Mouse (Mus musculus): Measurements from ENCODE around the gene AI413582.

DNA sequence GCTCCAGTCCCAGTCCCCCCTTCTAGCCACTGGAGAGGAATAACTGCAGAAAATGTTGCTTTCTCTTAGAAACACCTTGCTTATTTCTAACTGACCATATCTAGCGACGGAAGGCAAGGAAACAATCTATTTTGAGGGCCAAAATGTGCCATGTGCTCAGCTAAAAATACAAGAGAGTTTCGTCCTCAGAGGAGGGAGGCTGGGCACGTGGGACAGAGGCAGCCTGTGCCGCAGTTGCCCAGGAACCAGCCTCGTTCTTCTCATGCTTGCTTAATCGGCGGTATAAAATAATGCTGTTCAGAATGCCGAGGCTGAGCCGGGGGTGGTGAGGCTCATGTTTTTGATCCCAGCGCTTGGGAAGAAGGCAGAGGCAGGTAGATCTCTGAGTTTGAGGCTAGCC is 21.0 kb downstream of the AI413582 start:
- TF ChIP-seq CTCF (IDR thresholded peaks at IDR 0.05; ENCODE audit: low read depth, low read length) (no peak), GATA1 (IDR thresholded peaks at IDR 0.05; ENCODE audit: borderline replicate concordance, low read length) (no peak), TAL1 (conservative IDR thresholded peaks at IDR 0.05; ENCODE audit: low read depth, low read length) (no peak)

Data from G1E (cell line).